Mouse (Mus musculus) adrenal gland, postnatal 14 days (tissue): ENCODE data around the gene Ddx49. TPM values are rescaled to one million over a fixed set of nuclear protein-coding genes. Genes with fewer than 3 reads are reported as not detected.
A peak's percentile ranks its signal among the peaks of the same experiment; 100 is the strongest.

Source experiments
- DNase-seq: peaks from one replicate; pipeline ENCODE4 v3.0.0; 2021; ENCODE audit warnings: mixed read lengths
- long read RNA-seq, 2 experiments: library from polyadenylated mRNA; stranded (forward); transcript quantifications; one replicate each; pipeline ENCODE4 v2.0.0; 2021
- total RNA-seq: library from RNA; stranded (reverse); gene quantifications from 2 replicates; pipeline ENCODE4 v1.2.3, GENCODE M21; 2021

Gene Ddx49
- total RNA-seq, result 49.2 and 71.3 TPM in 2 replicates
- long read RNA-seq, experiment 1, transcript Ddx49-201 (13 exons, 2,137 nt), result major isoform, 48 of 64 reads
- long read RNA-seq, experiment 1, partial matches to known transcripts, result 6 of 64 reads
- long read RNA-seq, experiment 1, other reads (novel, unspliced or antisense), result 10 of 64 reads
- long read RNA-seq, experiment 2, transcript Ddx49-201 (13 exons, 2,137 nt), result major isoform, 26 of 49 reads
- long read RNA-seq, experiment 2, partial matches to known transcripts, result 8 of 49 reads
- long read RNA-seq, experiment 2, other reads (novel, unspliced or antisense), result 15 of 49 reads

DNA sequence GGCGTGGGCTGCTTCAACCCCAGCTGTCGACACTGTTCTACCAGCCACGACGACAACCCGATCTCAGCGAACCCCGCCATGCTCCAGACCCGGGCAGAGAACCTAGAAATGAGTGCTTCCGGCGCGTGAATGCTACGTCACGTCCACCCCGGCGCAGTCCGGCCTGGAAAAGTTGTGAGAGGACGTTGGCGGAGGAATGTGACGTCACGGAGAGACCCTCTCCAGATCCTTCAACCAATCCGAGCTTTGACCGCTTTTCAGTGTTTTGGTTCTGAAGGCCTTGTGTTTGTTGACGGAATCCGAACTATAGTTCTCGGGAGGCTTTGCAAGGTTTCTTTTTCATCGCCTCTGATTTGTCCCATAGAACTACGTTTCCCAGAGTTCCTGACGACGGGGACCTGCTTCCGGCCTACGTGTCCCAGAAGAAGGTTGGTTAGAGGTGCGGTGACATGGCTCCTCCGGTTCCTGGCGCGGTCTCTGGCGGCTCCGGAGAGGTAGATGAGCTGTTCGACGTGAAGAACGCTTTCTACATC, at the start of gene Ddx49, which contains the start of gene Cope:
Gene Ddx49 (minus strand): TSS at position 132 of the 533 bp plus-strand sequence.
Gene Cope (plus strand): TSS at position 161 of the 533 bp plus-strand sequence.
- peak; percentile 96 for DNase-seq

DNA sequence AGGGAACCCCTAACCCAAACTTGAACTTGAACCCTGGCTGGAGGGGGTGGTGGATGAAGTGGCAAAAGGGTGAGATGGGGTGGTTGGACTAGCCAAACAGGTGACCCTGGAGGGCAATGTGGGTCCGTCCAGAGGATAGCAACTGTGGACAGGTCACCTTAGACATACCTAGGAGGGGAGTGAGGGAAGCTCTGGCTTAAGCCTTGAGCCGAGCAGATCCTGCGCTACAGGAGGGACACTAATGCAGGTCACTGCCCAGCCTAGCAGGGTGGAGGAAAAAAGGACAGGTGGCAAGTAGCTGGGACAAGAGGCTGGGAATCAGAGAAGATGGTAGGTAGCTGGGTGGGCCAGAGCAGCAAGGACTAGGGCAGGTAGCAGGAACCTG, 49.7 kb upstream of the Ddx49 start:
- no peak for DNase-seq

DNA sequence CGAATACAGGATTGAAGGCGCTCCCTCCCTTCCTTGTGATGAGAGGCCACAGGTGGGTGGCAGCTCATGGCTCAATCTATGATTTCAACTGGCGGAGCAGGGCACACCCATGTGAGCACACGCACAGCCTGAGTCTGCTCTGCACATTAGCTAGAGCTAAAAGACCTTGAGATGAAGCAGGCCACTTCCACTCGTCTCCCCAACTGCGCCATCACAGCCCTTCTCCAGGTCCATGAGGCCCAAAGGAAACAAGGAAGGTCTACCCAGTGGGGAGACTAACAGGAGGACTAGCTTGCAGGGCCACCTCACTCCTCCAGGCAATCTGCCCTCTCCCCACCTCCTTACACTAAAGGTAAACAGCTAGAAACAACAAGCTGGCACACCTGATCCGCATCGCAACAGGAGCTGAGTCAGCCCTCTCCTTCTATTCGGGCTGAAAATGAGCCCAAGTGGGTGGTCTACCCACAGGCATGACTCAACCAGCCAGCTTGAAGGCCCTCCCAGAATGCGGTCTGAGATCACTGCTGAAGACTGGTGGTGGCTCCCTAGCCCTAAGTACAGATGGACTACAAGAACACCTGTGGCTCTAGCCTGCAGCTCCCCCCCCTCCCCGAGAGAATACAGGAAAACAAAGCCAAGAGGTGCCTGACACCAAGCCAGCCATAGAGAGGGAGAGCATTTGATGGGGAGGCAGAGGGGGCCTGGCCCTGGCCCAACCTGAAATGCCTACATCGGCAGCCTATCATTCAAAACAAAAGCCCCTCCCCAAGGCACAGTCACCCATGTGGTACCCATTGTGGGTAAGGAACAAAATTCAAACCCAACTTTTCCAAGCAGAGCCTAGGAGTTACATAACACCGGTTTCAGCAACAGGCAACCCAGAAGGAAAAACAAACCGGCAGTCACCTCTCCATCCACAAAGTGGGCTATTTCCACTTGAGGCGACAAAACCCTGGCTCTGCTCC, 49.0 kb upstream of the Ddx49 start:
- DNase-seq, result peak; percentile 24

DNA sequence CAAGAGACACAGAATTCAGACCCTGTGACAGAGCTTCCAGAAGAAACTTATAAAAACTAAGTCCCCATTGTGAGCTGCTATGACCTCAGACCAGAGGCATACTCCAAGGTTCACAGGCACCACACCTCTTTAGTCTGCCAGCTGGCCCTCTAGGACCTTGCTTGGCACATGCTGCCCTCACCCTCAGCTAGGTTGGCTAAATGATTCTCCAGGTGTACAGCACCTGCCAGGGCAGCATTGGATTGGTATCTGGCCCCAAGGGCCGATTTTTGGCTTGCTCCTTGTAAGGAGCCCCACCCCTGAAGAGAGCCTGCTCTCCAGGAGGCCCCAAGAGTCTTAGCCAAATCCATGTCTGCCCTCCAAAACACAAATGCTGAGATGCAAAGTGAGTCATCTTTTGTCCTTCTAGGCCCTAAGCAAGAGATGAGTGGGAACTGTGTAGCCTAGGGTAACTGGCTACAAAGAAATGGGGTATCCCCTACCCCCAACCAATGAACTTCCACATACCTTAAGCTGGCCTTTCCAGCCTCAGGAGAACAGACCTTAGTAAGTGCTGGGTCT, 45.7 kb upstream of the Ddx49 start:
- no peak for DNase-seq

DNA sequence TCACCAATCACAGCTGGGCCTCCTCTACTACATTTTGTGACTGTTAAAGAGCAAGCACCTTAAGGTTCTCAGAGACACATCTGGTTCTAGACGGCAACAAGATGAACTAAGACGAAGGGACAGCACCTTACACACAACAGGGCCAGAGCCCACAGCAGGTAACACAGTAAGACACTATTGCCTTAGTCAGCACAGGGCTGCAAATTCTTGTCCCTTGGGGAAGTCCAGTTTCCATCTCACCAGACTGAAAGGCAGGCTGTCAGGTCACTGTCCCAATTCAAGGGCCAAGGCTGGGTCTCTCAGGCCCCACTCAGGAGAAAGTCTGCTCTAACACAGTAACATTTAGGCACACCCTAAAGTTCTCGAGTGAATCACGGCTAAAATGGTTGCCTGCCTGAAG, 45.2 kb upstream of the Ddx49 start:
- DNase-seq, result no peak

DNA sequence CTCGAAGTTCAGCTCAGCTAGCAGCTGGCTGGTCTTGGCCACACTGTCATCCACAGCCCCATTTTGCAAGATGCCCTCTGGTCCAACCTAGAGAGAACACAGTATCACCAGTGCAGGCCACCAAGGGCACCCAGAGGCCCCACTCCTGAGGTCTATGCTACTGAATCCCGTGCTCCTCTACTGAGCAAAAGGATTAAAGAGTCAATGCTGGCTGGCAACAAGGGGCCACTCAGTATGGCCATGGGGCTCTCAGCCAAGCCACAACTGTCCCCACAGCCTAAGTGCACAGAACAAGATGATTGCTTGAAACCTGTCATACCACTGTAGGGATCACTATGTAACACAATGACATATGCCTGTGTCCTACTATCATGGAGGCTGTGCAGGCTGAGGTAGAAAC, 42.0 kb upstream of the Ddx49 start:
- DNase-seq, result peak; percentile 38

DNA sequence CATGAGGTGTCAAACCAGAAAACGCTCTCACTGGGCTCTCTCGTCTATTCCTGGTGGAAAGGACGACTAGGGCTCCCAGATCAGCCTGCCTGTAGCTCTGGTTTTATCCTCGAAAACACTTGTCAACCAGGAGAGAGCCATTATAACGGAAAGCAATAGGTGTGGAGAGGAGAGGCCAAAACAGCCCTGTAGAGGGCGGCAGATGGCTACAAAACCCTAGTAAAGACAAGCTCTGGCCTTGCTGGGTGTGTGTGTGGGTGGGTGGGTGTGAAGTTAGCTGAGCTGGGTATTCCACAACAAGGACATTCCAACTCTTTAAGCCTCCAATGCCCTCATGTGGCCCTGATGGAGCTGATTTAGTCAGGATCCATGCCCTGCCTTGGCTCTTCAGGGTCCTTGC, 41.4 kb upstream of the Ddx49 start:
- peak; percentile 63 for DNase-seq

DNA sequence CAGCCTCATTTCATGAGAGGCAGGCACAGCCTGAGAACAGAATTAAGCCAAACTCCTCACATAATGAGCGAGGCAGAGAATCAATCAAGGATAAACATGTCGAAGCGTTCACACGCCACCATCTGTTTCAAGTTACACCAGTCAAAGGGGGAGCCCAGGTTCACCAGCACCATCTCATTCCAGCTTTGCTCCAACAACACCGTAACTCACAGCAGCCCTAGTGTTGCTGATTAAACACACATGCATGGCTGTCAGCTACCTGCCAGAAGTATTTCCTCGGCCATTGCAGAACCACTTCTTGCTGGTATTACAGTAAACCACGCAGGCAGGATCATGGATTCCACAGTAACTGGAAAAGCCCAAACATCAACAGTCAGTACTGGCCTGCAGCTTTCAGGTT, 40.8 kb upstream of the Ddx49 start:
- no peak for DNase-seq

DNA sequence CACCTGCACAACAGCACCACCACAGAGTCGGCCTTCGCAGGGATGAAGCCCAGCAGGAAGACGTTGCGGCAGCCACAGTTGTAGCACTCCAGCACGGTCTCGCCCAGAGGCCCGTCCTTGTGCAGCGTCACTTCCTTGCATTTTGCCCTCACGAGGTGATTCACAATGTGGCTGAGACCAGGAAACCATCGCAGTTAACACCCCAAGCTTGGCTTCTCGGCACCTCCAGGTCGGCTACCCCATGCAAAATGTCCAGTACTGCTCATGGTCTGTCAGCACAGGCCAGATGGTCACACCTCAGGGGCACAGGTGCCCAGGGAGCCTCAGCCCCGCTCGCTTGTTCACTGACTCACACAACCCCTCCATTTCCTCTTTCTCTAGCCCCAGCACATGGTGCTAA, 39.7 kb upstream of the Ddx49 start:
- DNase-seq, result peak; percentile 26

DNA sequence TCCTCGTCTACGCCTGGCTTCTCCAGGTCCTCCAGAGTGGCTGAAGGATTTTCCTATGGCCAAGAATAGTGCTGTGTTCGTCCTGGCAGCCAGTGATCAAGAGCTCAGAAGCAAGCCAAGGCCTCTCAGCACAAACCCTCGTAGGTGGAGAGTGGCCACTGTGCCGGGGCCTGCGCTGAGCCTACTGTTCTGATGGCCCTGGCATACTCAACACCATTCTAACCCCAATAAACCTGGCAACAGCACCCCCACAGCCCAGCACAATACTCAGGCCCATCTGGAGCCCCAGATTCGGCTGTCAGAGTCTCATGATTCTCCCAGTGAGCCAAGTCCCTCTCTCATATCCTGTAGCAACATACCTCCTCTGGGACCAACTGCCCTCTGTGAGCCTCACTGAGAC, 38.4 kb upstream of the Ddx49 start:
- DNase-seq, result no peak

DNA sequence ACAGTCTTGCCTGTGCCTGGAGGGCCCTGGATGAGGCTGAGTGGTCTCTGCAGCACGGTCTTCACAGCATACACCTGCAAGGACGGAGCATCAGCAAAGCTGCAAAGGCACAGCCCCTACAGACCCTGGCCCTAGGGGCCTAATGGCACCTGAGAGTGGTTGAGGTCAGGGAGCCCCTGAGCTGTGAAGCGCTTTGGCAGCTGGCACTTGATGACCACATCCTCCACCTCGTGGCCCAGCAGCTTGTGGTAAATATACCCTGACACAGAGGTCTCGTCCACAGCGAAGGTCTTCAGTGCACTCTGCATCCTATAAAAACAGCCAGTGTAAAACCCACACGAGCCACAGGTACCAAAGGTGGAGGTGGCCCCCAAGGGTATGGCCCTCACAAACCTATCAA, 36.6 kb upstream of the Ddx49 start:
- no peak for DNase-seq

DNA sequence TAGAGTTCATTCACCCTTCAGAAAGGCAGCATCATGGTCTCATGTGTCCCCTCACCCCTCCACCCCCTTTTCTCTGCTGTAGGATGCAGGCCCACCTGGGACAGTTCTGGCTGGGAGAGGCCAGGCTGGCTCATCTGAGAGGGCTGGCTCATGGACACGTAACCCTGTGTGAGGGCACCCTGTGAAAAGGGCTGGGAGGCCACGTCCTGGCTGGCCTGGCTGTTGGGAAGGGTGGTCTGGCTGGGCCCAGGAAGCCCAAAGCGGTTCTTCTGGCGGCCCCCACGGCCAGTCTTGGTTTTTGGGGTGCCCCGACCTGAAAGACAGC, 30.6 kb upstream of the Ddx49 start:
- DNase-seq, result no peak

DNA sequence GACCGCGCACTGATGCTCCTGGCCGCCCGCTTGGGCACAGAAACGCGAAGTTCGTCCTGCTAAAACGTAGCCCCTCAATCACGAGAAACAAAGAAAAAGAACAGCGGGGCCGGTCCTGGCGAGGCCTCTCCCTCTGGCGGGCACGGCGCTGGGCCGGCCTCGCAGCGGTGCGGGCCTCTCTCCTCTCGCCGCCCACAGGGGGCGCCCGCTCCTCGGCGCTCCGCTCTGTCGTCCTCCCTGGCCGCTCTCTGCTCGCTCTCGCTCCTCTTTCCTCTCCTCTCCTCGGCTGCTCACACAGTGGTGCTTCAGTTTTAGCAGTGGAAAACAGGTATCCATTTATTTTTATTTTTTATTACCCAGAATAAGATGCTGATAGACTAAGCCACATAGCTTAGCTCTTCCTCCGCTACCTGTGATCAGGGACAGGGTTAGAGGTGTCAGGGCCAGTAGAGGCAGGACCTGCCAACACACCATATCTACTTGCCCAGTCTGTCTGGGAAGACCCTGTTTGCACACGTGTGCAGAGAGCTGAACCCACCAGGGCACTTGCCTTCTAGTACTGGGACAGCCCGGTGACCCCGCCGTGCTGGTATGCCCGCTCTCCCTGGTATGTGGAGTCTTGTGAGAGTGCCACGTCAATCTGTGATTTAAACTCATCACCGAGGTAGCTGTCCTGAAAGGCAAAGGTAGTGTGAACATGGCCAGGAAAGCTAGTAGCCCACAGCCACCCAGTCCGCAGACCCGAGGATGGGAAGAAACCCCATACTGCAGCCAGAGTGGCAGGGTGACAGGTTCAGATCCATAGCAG, 30.0 kb upstream of the Ddx49 start:
- DNase-seq, result peak; percentile 86

DNA sequence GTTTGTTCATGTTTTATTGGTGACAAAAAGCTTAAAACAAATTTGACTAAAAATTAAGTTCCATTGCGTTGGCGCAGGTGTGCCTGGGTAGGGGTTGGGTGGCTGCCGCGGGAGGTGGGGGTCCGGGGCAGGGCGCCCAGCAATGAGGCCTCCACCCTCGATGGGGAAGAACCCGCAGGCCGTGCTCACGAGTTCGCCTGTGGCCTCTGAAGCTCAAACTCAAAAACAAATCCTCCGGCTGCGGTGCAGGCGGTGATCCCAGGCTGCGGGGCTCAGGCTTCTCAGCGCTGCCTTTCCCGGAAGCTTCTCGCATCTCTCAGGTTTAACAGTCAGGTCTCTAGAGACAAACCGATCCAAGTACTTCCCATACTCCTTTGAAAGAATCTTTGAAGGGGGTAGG, 29.2 kb upstream of the Ddx49 start:
- DNase-seq, result no peak

DNA sequence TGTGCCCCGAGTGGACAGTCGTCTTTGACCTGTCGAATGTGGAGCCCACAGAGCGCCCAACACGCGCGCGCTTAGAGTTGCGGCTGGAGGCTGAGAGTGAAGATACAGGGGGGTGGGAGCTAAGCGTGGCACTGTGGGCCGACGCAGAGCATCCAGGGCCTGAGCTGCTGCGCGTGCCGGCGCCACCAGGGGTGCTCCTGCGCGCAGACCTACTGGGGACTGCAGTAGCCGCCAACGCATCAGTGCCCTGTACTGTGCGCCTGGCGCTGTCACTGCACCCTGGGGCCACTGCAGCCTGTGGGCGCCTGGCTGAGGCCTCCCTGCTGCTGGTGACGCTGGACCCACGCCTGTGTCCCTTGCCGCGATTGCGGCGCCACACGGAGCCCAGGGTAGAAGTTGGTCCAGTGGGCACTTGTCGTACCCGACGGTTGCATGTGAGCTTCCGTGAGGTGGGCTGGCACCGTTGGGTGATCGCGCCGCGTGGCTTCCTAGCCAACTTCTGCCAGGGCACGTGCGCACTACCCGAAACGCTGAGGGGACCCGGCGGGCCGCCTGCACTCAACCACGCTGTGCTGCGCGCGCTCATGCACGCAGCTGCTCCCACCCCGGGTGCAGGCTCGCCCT, 28.6 kb upstream of the Ddx49 start:
- DNase-seq, result peak; percentile 85

DNA sequence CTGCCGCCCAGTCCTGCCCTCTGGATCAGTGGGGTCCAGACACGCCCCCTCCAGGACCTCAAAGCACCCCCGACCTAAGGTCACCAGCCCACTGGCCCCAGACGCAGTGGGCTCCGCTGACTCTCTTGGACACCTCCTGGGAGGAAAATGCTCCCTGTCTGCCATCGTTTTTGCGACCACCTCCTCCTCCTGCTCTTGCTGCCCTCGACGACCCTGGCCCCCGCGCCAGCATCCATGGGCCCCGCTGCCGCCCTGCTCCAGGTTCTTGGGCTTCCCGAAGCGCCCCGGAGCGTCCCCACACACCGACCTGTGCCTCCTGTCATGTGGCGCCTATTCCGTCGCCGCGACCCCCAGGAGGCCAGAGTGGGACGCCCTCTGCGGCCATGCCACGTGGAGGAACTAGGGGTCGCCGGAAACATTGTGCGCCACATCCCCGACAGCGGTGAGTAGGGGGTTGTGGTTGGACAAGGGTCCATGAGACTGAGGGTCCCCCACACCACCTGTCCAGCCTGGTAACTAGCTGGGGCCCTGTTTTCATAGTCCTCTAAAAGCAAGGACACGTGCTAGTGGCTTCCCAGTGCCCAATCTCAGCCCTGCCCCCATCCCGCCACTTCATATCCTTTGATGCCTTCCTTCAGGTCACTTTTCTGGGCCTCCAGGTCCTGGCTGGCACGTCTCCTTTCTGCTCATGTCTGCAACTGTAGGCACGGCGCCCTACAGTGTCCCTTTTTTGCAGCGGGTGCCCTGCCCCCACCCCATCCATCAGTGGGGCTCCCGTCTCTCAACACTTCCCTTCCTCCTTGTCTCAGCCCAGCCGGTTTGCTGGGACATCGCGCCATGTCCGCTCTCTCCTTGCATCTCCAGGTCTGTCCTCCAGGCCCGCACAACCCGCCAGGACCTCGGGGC, 27.8 kb upstream of the Ddx49 start:
- peak; percentile 58 for DNase-seq

DNA sequence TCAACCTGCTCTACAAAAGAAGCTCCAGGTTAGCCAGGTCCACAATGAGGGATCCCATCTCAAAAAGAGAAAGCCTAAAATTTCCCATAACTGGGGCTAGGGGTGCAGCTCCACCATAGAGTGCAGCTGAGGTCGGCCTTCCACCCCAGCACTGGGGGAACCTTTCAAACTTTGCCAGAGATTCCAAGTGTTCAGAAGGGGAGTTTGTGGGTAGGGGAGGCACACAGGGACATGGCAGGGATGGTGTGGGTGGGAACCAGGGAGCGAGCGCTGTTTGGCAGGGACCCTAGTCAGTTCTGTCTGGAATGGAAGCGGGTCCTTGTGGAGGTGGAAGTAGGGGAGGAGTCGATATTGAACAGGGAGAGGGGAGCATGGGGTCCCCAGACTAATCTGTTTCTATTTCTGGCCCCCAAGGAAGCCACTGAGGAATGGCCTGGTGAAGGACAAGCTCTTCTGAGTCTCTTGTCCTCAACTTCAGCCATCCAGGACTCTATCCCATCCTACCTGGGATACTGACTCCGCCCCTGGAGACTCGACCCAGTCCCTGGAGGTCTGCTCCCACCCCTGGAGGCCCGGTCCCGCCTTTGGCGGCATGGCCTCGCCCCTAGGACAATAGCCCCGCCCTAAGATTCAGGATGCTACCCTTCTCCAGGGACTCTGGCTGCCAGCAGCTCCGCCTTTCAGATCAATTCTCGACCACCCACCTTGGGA, 27.0 kb upstream of the Ddx49 start, which contains the start of gene Gdf1:
Gene Gdf1 (plus strand): TSS at position 694 of the 711 bp plus-strand sequence.
- DNase-seq, result peak; percentile 30

DNA sequence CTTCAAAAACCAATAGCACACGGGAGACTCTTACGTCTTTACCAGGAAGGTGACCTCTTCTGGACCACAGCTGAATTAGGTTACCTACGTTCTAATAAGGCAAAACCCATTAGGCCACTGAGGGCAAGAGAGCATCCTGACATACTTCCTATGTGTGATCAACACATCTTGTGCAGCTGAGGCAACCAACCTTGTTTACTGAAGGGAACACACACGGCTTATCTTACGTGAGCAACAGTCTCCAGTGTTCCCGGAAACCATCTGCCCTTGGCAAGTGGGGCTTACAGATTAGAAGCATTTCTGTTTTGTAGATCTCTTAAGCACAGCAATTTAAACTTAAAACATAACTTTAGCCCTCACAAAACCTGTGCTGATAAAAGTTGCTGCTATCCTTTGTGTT, 25.2 kb upstream of the Ddx49 start:
- no peak for DNase-seq

DNA sequence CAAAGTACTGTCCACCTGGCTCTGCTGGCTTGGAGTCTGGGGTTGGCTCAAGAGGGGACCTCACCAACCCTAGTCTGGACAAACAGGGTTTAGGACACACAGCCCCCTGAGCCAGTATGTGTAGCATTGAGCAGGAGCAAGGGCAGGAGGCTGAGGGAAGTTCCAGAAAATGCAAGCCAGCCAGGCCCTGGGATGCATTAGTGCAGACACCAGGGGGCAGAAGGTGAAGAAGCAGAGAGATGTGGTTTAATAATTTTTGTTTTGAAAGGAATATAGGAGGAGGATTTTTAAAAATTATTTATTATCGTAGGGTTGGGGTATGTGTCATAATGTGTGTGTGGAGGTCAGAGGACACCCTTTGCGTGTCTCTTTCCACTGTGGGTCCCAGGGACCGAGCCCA, 21.4 kb upstream of the Ddx49 start:
- no peak for DNase-seq

DNA sequence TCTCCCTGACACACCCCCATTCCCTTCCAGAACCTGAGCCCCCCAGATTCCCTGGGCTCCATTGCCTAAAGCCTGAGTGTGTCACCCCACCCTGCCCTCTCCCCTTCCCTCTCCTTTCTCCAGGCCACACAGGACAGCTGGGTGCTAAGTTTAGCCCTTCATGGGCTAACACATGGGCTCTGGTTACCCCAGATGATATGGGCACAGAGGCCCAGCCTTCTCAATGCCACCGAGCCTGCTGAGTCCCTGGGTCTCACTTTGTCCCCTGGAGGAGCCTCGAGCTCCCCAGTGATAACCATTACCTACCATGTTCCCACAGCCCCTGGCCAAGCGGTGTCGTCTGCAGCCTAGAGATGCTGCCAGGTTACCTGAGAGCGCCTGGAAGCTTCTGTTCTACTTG, 15.6 kb upstream of the Ddx49 start:
- DNase-seq, result no peak
